Comparison of ENCODE assay signal across 21 mouse cellular contexts in the genomic region with DNA sequence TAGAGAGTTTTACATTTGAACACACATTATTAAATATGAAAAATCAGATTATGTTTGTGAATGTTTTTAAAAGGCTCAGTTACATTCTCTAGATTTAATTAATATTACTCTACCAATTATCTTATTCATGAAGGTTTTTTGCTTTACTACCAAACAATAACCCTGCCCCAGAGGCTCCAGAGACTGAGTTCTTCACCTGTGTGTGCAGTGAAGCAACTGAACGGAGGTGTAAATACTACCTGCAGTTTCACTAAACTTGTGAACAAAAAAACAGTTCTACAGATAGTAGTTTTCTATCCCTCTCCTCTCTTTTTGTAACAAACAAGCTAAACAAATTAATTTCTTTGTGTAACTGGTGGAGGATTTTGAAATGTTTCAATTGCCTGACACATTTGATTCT.
DNase-seq lines count a peak whose midpoint lies in the region; ATAC-seq and TF ChIP-seq lines count a peak whose summit lies in the region.
"Had no signal": no experiment of that assay in that cellular context is flagged by ENCODE, and none has a peak within 500 bp of the region (broad histone marks: within the 10 kb centered on the region; RNA-seq: fewer than 3 reads in every experiment).

No protein-coding gene starts in this region.

- peaks cover 21% of the 10 kb centered on the region; the same call in 1 of the 2 replicates for H3K4me1 ChIP-seq in cerebellum, adult 2 months (ENCODE audit: control insufficient read depth, insufficient read depth, low read length)
- H3K4me1 ChIP-seq: embryonic facial prominence, embryonic 10.5 days; embryonic facial prominence, embryonic 12.5 days; forebrain, embryonic 13.5 days; forebrain, embryonic 15.5 days had no signal

- no peak for TF ChIP-seq CTCF in cerebellum, adult 2 months (IDR thresholded peaks at IDR 0.05; ENCODE audit: borderline replicate concordance, insufficient read depth, low read depth, low read length)
- no peak for TF ChIP-seq CTCF in layer of hippocampus, adult 2 months (conservative IDR thresholded peaks at IDR 0.05)

- no peak for ATAC-seq in cerebellum, adult (ENCODE audit: insufficient number of reproducible peaks, low FRiP score, low TSS enrichment)
- ATAC-seq: activated CD4-positive, CD25-positive, alpha-beta regulatory T cell, adult 4 months; CD4-positive, CD25-positive, alpha-beta regulatory T cell, adult 4 months; forebrain, embryonic 13.5 days; forebrain, embryonic 15.5 days; forebrain, postnatal 0 days; Patski had no signal

- no peak for TF ChIP-seq POLR2A in cerebellum, adult 2 months (IDR thresholded peaks at IDR 0.05; ENCODE audit: borderline replicate concordance, insufficient read depth, low read length)

- 25% methylated on average over 1 of the region's 1 CpGs for WGBS in cerebellum, adult 2 months

- DNase-seq in cerebellum, adult 2 months, result peak; percentile 20 to 43
- no peak for DNase-seq in cerebellum, adult 9-11 months
- DNase-seq in cerebellum, adult 9-10 months, result peak; percentile 61
- peak; percentile 29 to 55 for DNase-seq in cerebellum, postnatal 14 days
- no peak for DNase-seq in cerebellum, postnatal 4 days (ENCODE audit: low spot score in 2 of 2)
- no peak for DNase-seq in layer of hippocampus, adult 2 months (ENCODE audit: low spot score in 2 of 2)
- DNase-seq in layer of hippocampus, adult 11-12 months (ENCODE audit: low spot score), result no peak
- DNase-seq: adrenal gland, adult 8-10 months; adrenal gland, postnatal 14 days; adrenal gland, postnatal 36 days; B cell, adult 2 months; forebrain, postnatal 0 days had no signal

- H3K4me3 ChIP-seq in cerebellum, adult 2 months (replicated peaks; ENCODE audit: insufficient read depth, low read depth, low read length), result peak overlapping the region; percentile 25
- no peak overlapping the region for H3K4me3 ChIP-seq in layer of hippocampus, adult 2 months
- H3K4me3 ChIP-seq: embryonic facial prominence, embryonic 10.5 days; embryonic facial prominence, embryonic 12.5 days; forebrain, embryonic 13.5 days; forebrain, embryonic 15.5 days had no signal

- no peaks in the 10 kb centered on the region for H3K27me3 ChIP-seq in cerebellum, adult 2 months (ENCODE audit: control insufficient read depth, insufficient read depth, low read length)
- H3K27me3 ChIP-seq: CH12.LX; embryonic facial prominence, embryonic 12.5 days; forebrain, embryonic 13.5 days; forebrain, embryonic 15.5 days had no signal

- peak overlapping the region; percentile 40; the same call in 1 of the 2 replicates for H3K27ac ChIP-seq in cerebellum, adult 2 months (ENCODE audit: insufficient read depth, low read length)
- H3K27ac ChIP-seq in layer of hippocampus, adult 2 months, result 0 out of 2 replicates have a peak overlapping the region, but pooled peaks have one; percentile 3
- H3K27ac ChIP-seq: embryonic facial prominence, embryonic 10.5 days; embryonic facial prominence, embryonic 12.5 days; forebrain, embryonic 13.5 days; forebrain, embryonic 15.5 days had no signal

Comparison
In these comparisons a context has a peak if more than half of its experiments do, and no peak if none do; other contexts are left out.
1. DNase-seq: peak in cerebellum, adult 2 months (2 of 2), cerebellum, adult 9-10 months (single experiment) and cerebellum, postnatal 14 days (2 of 2); none in cerebellum, adult 9-11 months (single experiment), cerebellum, postnatal 4 days (0 of 2), layer of hippocampus, adult 2 months (0 of 2) and layer of hippocampus, adult 11-12 months (single experiment).